Mouse (Mus musculus) stomach, embryonic 15.5 days (tissue): ENCODE results near the gene Ccdc152. TPM values are rescaled to one million over a fixed set of nuclear protein-coding genes. Genes with fewer than 3 reads are reported as not detected.
"Not testable (repeated sequence)": the region's sequence is repeated elsewhere in the genome, so short reads cannot be mapped to it uniquely, and the experiment has no call there.

Experiments used
- ATAC-seq: fragments of 200-750 bp; cut with Nextera tagmentation; 2 replicates; pipeline ENCODE4 v1.8.0; 2017; ENCODE audit warnings: low read depth, moderate number of reproducible peaks, moderate TSS enrichment; ENCODE audit not compliant: insufficient read depth, low FRiP score
- H3K27ac ChIP-seq: fragments of 300-500 bp; sonication (generic); 2 replicates; pipeline ENCODE4 v1.5.1; 2015; ENCODE audit warnings: mild to moderate bottlenecking, inconsistent platforms
- H3K27me3 ChIP-seq: fragments of 300-500 bp; sonication (generic); replicated peaks from 2 replicates; pipeline ENCODE4 v1.6.1; 2015; ENCODE audit warnings: inconsistent platforms
- H3K36me3 ChIP-seq: fragments of 300-500 bp; sonication (generic); 2 replicates; pipeline ENCODE4 v1.6.1; 2015; ENCODE audit warnings: inconsistent platforms
- H3K4me1 ChIP-seq: fragments of 300-500 bp; sonication (generic); 2 replicates; pipeline ENCODE4 v1.6.1; 2015; ENCODE audit warnings: inconsistent platforms
- H3K4me2 ChIP-seq: fragments of 300-500 bp; sonication (generic); 2 replicates; pipeline ENCODE4 v1.6.1; 2015; ENCODE audit warnings: mild to moderate bottlenecking, inconsistent platforms
- H3K4me3 ChIP-seq: fragments of 300-500 bp; sonication (generic); replicated peaks from 2 replicates; pipeline ENCODE4 v1.5.1; 2015; ENCODE audit warnings: inconsistent platforms
- H3K9ac ChIP-seq: fragments of 300-500 bp; sonication (generic); 2 replicates; pipeline ENCODE4 v1.6.1; 2015; ENCODE audit warnings: inconsistent platforms
- H3K9me3 ChIP-seq: fragments of 300-500 bp; sonication (generic); 2 replicates; pipeline ENCODE4 v1.6.1; 2016; ENCODE audit warnings: inconsistent platforms
- WGBS: fragments of 180-500 bp; shearing (Covaris S2); methylation state at CpG from one replicate; pipeline ENCODE4 v1.1.7; 2015; 5-methylcytosine and 5-hydroxymethylcytosine counted together
- polyA plus RNA-seq: library from polyadenylated mRNA; unstranded; fragments of >200 nt; fragmentation: Nextera tagmentation; extraction: Ambion mirVana; gene quantifications from 2 replicates; pipeline ENCODE4 v1.2.1, GENCODE M21; 2015

Ccdc152 gene
- polyA plus RNA-seq, 1 experiment from 2014 or later, result 0.32 TPM

- H3K9ac ChIP-seq, result no peak overlapping the region
- H3K4me3 ChIP-seq, result no peak overlapping the region
- no peaks in the 10 kb centered on the region for H3K9me3 ChIP-seq
- peak overlapping the region; percentile 79 for H3K27ac ChIP-seq
- WGBS, result 63% methylated on average over 2 of the region's 2 CpGs
- H3K4me2 ChIP-seq, result no peak overlapping the region
- H3K36me3 ChIP-seq, result no peaks in the 10 kb centered on the region
- H3K27me3 ChIP-seq, result no peaks in the 10 kb centered on the region
- ATAC-seq, result no peak
- H3K4me1 ChIP-seq, result peaks cover 10% of the 10 kb centered on the region
Observed at GRCm38 (mm10) chr15:3250620-3251019, 52.7 kb downstream of the Ccdc152 start.

- not testable (repeated sequence) for H3K4me3 ChIP-seq, H3K36me3 ChIP-seq, ATAC-seq, H3K27me3 ChIP-seq, H3K4me1 ChIP-seq, H3K27ac ChIP-seq, H3K9me3 ChIP-seq, H3K9ac ChIP-seq, H3K4me2 ChIP-seq
- 87% methylated on average over 10 of the region's 10 CpGs for WGBS
Observed at GRCm38 (mm10) chr15:3245036-3245435, 58.3 kb downstream of the Ccdc152 start.

GRCm38 (mm10) chr15:3237963-3238362 is 65.4 kb downstream of the Ccdc152 start:
- Histone ChIP-seq H3K9me3 (no peaks in the 10 kb centered on the region), H3K9ac (no peak overlapping the region), H3K36me3 (no peaks in the 10 kb centered on the region), H3K27ac (no peak overlapping the region), H3K4me3 (no peak overlapping the region), H3K4me1 (no peaks in the 10 kb centered on the region), H3K27me3 (no peaks in the 10 kb centered on the region), H3K4me2 (no peak overlapping the region)
- ATAC-seq, result no peak
- WGBS, result 81% methylated on average over 1 of the region's 1 CpGs

GRCm38 (mm10) chr15:3236338-3236737 is 67.0 kb downstream of the Ccdc152 start:
- Histone ChIP-seq H3K27ac (no peak overlapping the region), H3K9ac (no peak overlapping the region), H3K4me3 (no peak overlapping the region), H3K9me3 (no peaks in the 10 kb centered on the region), H3K4me2 (no peak overlapping the region), H3K4me1 (no peaks in the 10 kb centered on the region), H3K36me3 (no peaks in the 10 kb centered on the region), H3K27me3 (no peaks in the 10 kb centered on the region)
- no peak for ATAC-seq
- 59% methylated on average over 2 of the region's 2 CpGs for WGBS

GRCm38 (mm10) chr15:3233837-3234551 is 69.3 kb downstream of the Ccdc152 start:
- WGBS, result 87% methylated on average over 3 of the region's 3 CpGs
- Histone ChIP-seq H3K27ac (no peak overlapping the region), H3K9ac (no peak overlapping the region), H3K4me3 (no peak overlapping the region), H3K4me1 (no peaks in the 10 kb centered on the region), H3K9me3 (no peaks in the 10 kb centered on the region), H3K4me2 (no peak overlapping the region), H3K27me3 (no peaks in the 10 kb centered on the region), H3K36me3 (no peaks in the 10 kb centered on the region)
- ATAC-seq, result no peak

- H3K27ac ChIP-seq, result no peak overlapping the region
- no peaks in the 10 kb centered on the region for H3K36me3 ChIP-seq
- WGBS, result 41% methylated on average over 9 of the region's 9 CpGs
- H3K9ac ChIP-seq, result no peak overlapping the region
- H3K27me3 ChIP-seq, result no peaks in the 10 kb centered on the region
- H3K4me1 ChIP-seq, result no peaks in the 10 kb centered on the region
- no peak for ATAC-seq
- H3K9me3 ChIP-seq, result no peaks in the 10 kb centered on the region
- H3K4me2 ChIP-seq, result no peak overlapping the region
- H3K4me3 ChIP-seq, result no peak overlapping the region
Observed at GRCm38 (mm10) chr15:3232168-3232835, 71.0 kb downstream of the Ccdc152 start.

- ATAC-seq, result no peak
- H3K4me1 ChIP-seq, result no peaks in the 10 kb centered on the region
- no peak overlapping the region for H3K27ac ChIP-seq
- no peaks in the 10 kb centered on the region for H3K9me3 ChIP-seq
- WGBS, result 88% methylated on average over 4 of the region's 4 CpGs
- H3K27me3 ChIP-seq, result no peaks in the 10 kb centered on the region
- no peaks in the 10 kb centered on the region for H3K36me3 ChIP-seq
- no peak overlapping the region for H3K9ac ChIP-seq
- H3K4me2 ChIP-seq, result no peak overlapping the region
- no peak overlapping the region for H3K4me3 ChIP-seq
Observed at GRCm38 (mm10) chr15:3231004-3231403, 72.3 kb downstream of the Ccdc152 start.

Other genes with a start within 250 kb of the Ccdc152 start
- 293 and 302 TPM in 2 replicates for gene Selenop, start 35.0 kb downstream of the Ccdc152 start, polyA plus RNA-seq